Mouse (Mus musculus) heart, adult 8-10 months (tissue): Measurements from ENCODE around the gene Asrgl1. TPM values are rescaled to one million over a fixed set of nuclear protein-coding genes. Genes with fewer than 3 reads are reported as not detected.

Source experiments
- DNase-seq: peaks from one replicate; pipeline ENCODE4 v3.0.0; 2022; ENCODE audit warnings: low spot score
- total RNA-seq, 4 experiments: library from RNA; stranded (reverse); gene quantifications; 2 replicates each; pipeline ENCODE4 v1.2.4; 2022

Gene Asrgl1
- total RNA-seq, 4 experiments from 2014 or later: 31.9 to 37.3 (median 37.2) TPM

DNA sequence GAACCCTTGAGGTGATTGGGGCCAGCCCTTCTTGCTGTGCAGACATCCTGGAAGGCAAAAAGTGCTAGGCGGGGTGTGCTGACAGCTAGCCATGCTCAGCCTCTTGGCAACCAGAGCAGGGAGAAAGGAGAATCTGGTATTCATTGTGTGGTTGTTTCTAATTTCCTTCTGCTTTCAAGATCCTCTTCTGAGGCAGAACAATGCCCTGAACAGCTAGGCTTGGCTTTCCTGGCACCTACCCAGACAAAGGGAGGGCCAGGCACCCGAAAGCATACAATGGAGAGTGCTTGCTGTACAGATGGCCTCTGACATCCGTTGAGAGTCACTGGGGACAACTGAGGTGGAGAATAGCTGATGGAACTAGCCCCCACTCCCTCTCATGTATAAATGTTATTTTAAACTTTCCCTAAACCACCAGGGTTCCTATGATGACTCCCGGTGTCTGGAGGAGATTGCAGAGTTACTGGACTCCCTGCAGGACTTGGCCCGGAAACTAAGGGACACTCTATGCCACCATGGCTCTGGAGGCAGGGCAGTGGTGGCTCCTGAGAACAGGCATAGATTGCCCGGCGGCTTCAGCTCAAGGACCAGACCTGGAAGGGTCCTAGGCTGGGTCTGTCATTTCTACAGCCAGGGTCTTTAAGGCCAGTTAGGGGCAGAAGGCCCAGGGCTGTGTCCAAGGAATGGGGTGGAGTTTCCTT is 63.8 kb downstream of the Asrgl1 start:
- peak; percentile 92 for DNase-seq

GRCm38 (mm10) chr19:9070316-9070715 is 65.1 kb downstream of the Asrgl1 start:
- DNase-seq: no peak

DNA sequence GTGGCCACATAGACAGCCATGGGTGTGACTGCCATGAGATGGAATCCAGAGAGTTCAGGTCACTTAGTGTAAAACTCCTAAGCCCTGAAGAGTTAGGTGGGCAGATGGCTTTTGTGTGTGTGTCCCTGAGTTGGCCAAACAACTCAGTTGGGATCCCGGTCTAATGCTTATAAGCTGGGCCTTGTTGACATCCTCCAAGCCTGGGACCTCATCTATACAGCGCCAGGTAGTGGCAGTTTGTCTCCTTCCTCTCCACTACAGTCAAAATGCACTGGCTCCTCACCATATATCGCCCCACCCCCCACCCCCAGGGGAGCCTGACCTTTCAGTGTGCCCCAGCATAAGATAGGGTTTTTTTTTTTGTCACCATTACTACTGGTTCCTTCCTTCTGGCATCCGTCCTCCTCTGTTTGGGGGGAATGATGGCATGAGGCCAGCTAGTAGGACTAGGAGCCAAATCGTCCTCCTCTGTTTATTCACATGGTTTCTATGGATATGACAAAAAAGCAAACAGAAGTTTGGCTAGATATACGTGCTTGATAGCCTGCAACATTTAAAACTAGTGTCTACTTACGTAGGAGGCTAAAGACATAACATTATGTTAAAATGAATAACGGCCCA is 65.6 kb downstream of the Asrgl1 start:
- no peak for DNase-seq

DNA sequence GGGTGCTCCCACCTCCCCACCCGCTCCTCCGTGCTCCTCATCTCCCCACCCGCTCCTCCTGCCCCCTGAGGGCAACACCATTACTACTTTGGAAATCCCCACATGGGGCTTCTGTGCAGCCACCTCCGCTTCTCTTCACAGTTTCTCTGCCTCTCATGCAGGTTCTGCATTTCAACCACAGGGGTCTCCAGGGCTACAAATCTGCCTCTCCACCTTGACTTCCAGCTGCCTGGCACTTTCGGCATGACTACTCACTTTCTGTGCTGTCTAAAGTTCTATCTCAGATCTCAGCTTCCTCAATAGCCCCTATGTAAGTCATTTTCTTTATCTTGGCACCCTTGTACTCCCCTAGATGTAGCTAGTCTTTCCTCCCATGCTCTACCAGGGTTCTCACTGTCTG is 68.1 kb downstream of the Asrgl1 start:
- DNase-seq: no peak

GRCm38 (mm10) chr19:9065621-9066561 is 69.5 kb downstream of the Asrgl1 start:
- no peak for DNase-seq

DNA sequence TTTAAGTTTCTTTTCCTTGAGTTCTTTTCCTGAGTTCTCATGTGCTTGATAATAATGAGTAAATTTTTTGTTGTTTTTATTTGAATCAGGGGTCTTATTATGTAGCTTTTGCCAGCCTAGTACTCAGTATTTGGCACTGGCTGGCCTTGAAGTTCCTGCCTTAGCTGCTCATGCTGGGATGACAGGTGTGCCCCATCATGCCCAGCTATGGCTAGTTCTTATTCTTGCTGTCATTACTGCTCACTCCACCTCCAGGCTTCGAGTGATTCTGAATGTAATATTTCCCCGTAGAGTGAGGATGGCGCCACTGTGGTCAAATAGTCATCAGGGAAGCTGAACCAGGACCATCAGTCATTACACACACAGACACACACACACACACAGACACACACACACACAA is 71.6 kb downstream of the Asrgl1 start:
- no peak for DNase-seq

DNA sequence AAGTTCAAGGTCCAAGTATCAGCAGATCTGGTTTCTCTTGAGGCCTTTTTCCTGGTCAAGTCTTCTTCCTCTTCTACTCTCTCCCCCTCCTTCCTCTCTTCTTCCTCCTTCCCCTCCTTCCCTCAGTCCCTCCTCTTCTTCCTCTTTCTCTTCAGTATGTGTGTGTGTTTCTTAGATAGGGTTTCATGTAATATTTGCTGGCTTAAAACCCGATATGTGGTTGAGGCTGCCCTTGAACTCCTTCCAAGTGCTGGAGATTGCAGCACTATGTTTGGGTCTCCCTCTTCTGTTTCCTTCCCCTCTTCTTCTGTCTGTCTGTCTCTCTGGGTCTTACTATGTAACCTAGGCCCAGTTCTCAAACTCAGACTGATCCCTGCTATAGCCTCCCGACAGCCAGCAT is 72.6 kb downstream of the Asrgl1 start:
- no peak for DNase-seq

- DNase-seq: no peak
Observed at GRCm38 (mm10) chr19:9061221-9061893, 74.1 kb downstream of the Asrgl1 start.

DNA sequence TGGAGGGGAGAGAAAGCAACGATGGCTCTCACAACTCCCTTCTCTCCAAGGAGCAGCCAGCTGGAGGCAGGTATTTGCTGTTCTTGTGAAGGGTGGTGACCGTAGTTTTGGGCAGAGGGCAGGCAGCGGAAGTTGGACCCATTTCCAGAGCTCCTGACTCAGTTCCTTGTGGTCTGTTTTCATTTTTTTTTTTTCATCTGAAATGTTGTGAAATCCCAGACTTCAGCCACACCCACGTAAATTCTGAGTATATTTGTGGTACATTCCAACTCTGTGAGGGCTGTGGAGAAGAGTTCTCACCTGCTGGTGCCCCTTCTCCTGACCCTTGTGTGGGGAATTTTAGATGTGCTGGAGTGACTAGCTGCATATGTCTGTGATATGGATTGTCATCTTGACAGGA is 75.3 kb downstream of the Asrgl1 start:
- DNase-seq: no peak

Other genes starting within 250 kb of the Asrgl1 start
- 10 to 100 TPM; 11.8 to 29.9 (median 21.1) TPM for gene 1810009A15Rik, start 246.8 kb downstream of the Asrgl1 start, total RNA-seq
- gene Gm49416, start 246.7 kb downstream of the Asrgl1 start, total RNA-seq: 1 to 10 TPM; 3.6 to 5.3 (median 4.6) TPM
- 10 to 100 TPM; 11.0 to 12.0 (median 11.2) TPM for gene Ints5, start 242.6 kb downstream of the Asrgl1 start, total RNA-seq
- gene Ganab, start 237.6 kb downstream of the Asrgl1 start, total RNA-seq: 10 to 100 TPM; 45.5 to 49.6 (median 47.2) TPM
- 10 to 100 TPM; 39.3 to 41.5 (median 40.6) TPM for gene B3gat3, start 215.3 kb downstream of the Asrgl1 start, total RNA-seq
- gene Rom1, start 206.3 kb downstream of the Asrgl1 start, total RNA-seq: 10 to 100 TPM; 22.0 to 37.5 (median 28.1) TPM
- gene Eml3, start 206.1 kb downstream of the Asrgl1 start, total RNA-seq: 1 to 10 TPM; 7.2 to 9.1 (median 7.5) TPM
- 10 to 100 TPM; 28.2 to 33.7 (median 30.4) TPM for gene Mta2, start 193.8 kb downstream of the Asrgl1 start, total RNA-seq
- gene Tut1, start 181.8 kb downstream of the Asrgl1 start, total RNA-seq: 10 to 100 TPM in 1 of 4 experiments, 1 to 10 TPM in 3; 8.1 to 10.3 (median 8.6) TPM
- gene Eef1g, start 168.6 kb downstream of the Asrgl1 start, total RNA-seq: 100 to 1,000 TPM; 209 to 232 (median 227) TPM
- gene Ahnak, start 146.4 kb downstream of the Asrgl1 start, total RNA-seq: 100 to 1,000 TPM; 332 to 446 (median 375) TPM
- gene Scgb1a1, start 47.7 kb downstream of the Asrgl1 start, total RNA-seq: 10 to 100 TPM in 1 of 4 experiments, not detected in 3; 44.8 TPM